Mouse (Mus musculus): ENCODE data around the gene Cd55.
A peak's percentile ranks its signal among the peaks of the same experiment; 100 is the strongest.
"Not testable (repeated sequence)": the region's sequence is repeated elsewhere in the genome, so short reads cannot be mapped to it uniquely, and the experiment has no call there.

The Cd55 gene

GRCm38 (mm10) chr1:130422664-130423111 lies 39.9 kb downstream of the Cd55 start, which contains the start of gene Cd55b:
Cd55b (minus strand) TSS chr1:130423009.
- DNase-seq (ENCODE audit: low read depth, low spot score): peak; percentile 3

GRCm38 (mm10) chr1:130422033-130422432 lies 40.5 kb downstream of the Cd55 start:
- not testable (repeated sequence) for DNase-seq (ENCODE audit: low read depth, low spot score)

- DNase-seq (ENCODE audit: low read depth, low spot score): not testable (repeated sequence)
These were observed 65.4 kb downstream of the Cd55 start for GRCm38 (mm10) chr1:130397109-130397508.

All from brain, adult 2 months (tissue).